Mouse (Mus musculus) neural tube, embryonic 15.5 days (tissue): ENCODE results near the gene Gm10563. TPM values are rescaled to one million over a fixed set of nuclear protein-coding genes. Genes with fewer than 3 reads are reported as not detected.

ENCODE experiments used
- ATAC-seq: fragments of 200-750 bp; cut with Nextera tagmentation; 2 replicates; pipeline ENCODE4 v1.8.0; 2017; ENCODE audit warnings: mild to moderate bottlenecking, moderate TSS enrichment, moderate library complexity; ENCODE audit not compliant: low FRiP score
- H3K27ac ChIP-seq: fragments of 300-500 bp; sonication (generic); replicated peaks from 2 replicates; pipeline ENCODE4 v1.5.1; 2015; ENCODE audit warnings: mild to moderate bottlenecking, inconsistent platforms
- H3K27me3 ChIP-seq: fragments of 300-500 bp; sonication (generic); replicated peaks from 2 replicates; pipeline ENCODE4 v1.6.1; 2015; ENCODE audit warnings: inconsistent platforms
- H3K36me3 ChIP-seq: fragments of 300-500 bp; sonication (generic); 2 replicates; pipeline ENCODE4 v1.6.1; 2015; ENCODE audit warnings: inconsistent platforms
- H3K4me1 ChIP-seq: fragments of 300-500 bp; sonication (generic); 2 replicates; pipeline ENCODE4 v1.6.1; 2015; ENCODE audit warnings: inconsistent platforms
- H3K4me2 ChIP-seq: fragments of 300-500 bp; sonication (generic); 2 replicates; pipeline ENCODE4 v1.6.1; 2015; ENCODE audit warnings: inconsistent platforms, mild to moderate bottlenecking, moderate library complexity
- H3K4me3 ChIP-seq: fragments of 300-500 bp; sonication (generic); replicated peaks from 2 replicates; pipeline ENCODE4 v1.5.1; 2015; ENCODE audit warnings: mild to moderate bottlenecking, inconsistent platforms
- H3K9ac ChIP-seq: fragments of 300-500 bp; sonication (generic); replicated peaks from 2 replicates; pipeline ENCODE4 v1.6.1; 2015; ENCODE audit warnings: mild to moderate bottlenecking, inconsistent platforms
- H3K9me3 ChIP-seq: fragments of 300-500 bp; sonication (generic); replicated peaks from 2 replicates; pipeline ENCODE4 v1.6.1; 2016; ENCODE audit warnings: inconsistent platforms
- WGBS: fragments of 180-500 bp; shearing (Covaris S2); methylation state at CpG from one replicate; pipeline ENCODE4 v1.1.7; 2015; ENCODE audit warnings: mixed read lengths; 5-methylcytosine and 5-hydroxymethylcytosine counted together
- polyA plus RNA-seq: library from polyadenylated mRNA; unstranded; fragments of >200 nt; fragmentation: Nextera tagmentation; extraction: Ambion mirVana; gene quantifications from 2 replicates; pipeline ENCODE4 v1.2.1, GENCODE M21; 2015

Gene Gm10563
- polyA plus RNA-seq, 1 experiment from 2014 or later: not detected

DNA sequence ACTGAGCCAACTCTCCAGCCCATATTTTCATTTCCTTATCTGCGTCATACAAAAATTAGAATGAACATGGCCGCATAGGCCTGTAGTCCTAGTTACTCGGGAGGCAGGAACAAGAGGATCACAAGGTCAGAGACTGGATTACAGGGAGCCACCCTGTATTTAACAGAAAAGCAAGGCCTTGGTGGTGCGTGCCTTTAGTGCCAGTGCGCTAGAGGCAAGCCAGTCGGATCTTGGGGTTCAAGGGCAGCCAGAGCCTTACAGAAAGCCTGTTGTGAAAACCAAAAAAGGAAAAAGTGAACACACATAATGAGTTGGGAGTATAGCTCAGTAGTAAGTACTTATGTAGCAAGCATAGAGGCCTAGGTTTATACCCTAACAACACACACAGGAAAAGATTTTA, 75.4 kb downstream of the Gm10563 start:
- no peaks in the 10 kb centered on the region for H3K9me3 ChIP-seq
- WGBS: 94% methylated on average over 6 of the region's 6 CpGs
- no peaks in the 10 kb centered on the region for H3K27me3 ChIP-seq
- peaks cover 19% of the 10 kb centered on the region for H3K4me1 ChIP-seq
- no peak for ATAC-seq
- H3K4me2 ChIP-seq: no peak overlapping the region
- H3K4me3 ChIP-seq: no peak overlapping the region
- no peak overlapping the region for H3K27ac ChIP-seq
- H3K9ac ChIP-seq: no peak overlapping the region
- no peaks in the 10 kb centered on the region for H3K36me3 ChIP-seq

- peaks cover 25% of the 10 kb centered on the region for H3K4me1 ChIP-seq
- H3K9me3 ChIP-seq: no peaks in the 10 kb centered on the region
- no peak overlapping the region for H3K4me2 ChIP-seq
- no peaks in the 10 kb centered on the region for H3K36me3 ChIP-seq
- ATAC-seq: no peak
- 90% methylated on average over 7 of the region's 7 CpGs for WGBS
- no peak overlapping the region for H3K4me3 ChIP-seq
- no peaks in the 10 kb centered on the region for H3K27me3 ChIP-seq
- no peak overlapping the region for H3K9ac ChIP-seq
- no peak overlapping the region for H3K27ac ChIP-seq
Measured at GRCm38 (mm10) chr4:155568632-155569370, 76.4 kb downstream of the Gm10563 start.

DNA sequence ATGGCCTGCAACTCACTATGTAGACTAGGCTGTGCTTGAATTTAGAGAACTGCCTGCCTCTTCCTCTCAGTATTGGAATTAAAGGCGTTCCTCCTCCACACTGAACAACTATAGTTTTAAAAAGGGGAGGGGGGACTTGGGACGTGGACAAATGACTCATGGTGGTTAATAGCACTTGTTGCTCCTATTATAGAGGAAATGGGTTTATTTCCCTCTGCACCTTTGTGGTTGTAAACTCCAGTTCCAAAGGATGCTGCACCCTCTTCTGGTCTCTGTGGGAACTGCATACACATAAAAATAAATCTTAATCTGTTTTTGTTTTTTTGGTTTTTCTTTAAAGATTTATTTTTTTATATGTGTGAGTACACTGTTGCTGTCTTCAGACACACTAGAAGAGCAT, 77.0 kb downstream of the Gm10563 start:
- no peak for ATAC-seq
- Histone ChIP-seq H3K27ac (no peak overlapping the region), H3K4me3 (no peak overlapping the region), H3K36me3 (no peaks in the 10 kb centered on the region), H3K4me1 (peaks cover 25% of the 10 kb centered on the region), H3K27me3 (no peaks in the 10 kb centered on the region), H3K9ac (no peak overlapping the region), H3K4me2 (no peak overlapping the region), H3K9me3 (no peaks in the 10 kb centered on the region)
- 19% methylated on average over 2 of the region's 2 CpGs for WGBS

GRCm38 (mm10) chr4:155566555-155566954, 78.7 kb downstream of the Gm10563 start:
- Histone ChIP-seq H3K9me3 (no peaks in the 10 kb centered on the region), H3K9ac (no peak overlapping the region)
- no peak for ATAC-seq

More at GRCm38 (mm10) chr4:155566555-155566954, 78.7 kb downstream of the Gm10563 start:
- no peaks in the 10 kb centered on the region for H3K27me3 ChIP-seq
- H3K36me3 ChIP-seq: no peaks in the 10 kb centered on the region
- peaks cover 38% of the 10 kb centered on the region for H3K4me1 ChIP-seq
- no peak overlapping the region for H3K4me3 ChIP-seq
- H3K27ac ChIP-seq: no peak overlapping the region
- no peak overlapping the region for H3K4me2 ChIP-seq
- 83% methylated on average over 8 of the region's 8 CpGs for WGBS

Other genes with a start within 250 kb of the Gm10563 start
- gene Gabrd, start 247.3 kb downstream of the Gm10563 start, polyA plus RNA-seq: 0.18 and 0.26 TPM in 2 replicates
- 4.4 TPM in 2 replicates for gene Cfap74, start 236.2 kb downstream of the Gm10563 start, polyA plus RNA-seq
- 0.27 and 0.28 TPM in 2 replicates for gene Tmem52, start 176.3 kb downstream of the Gm10563 start, polyA plus RNA-seq
- 910 and 1,003 TPM in 2 replicates for gene Gnb1, start 154.0 kb downstream of the Gm10563 start, polyA plus RNA-seq
- gene Nadk, start 83.0 kb downstream of the Gm10563 start, polyA plus RNA-seq: 75.0 and 81.5 TPM in 2 replicates
- gene Slc35e2, start 44.0 kb downstream of the Gm10563 start, polyA plus RNA-seq: 14.1 and 14.4 TPM in 2 replicates
- 52.7 and 53.4 TPM in 2 replicates for gene Cdk11b, start 20.6 kb downstream of the Gm10563 start, polyA plus RNA-seq
- 6.5 and 10.5 TPM in 2 replicates for gene Mmp23, start 8.0 kb upstream of the Gm10563 start, polyA plus RNA-seq
- gene Mib2, start 23.8 kb upstream of the Gm10563 start, polyA plus RNA-seq: 48.6 and 54.7 TPM in 2 replicates
- 18.9 and 25.0 TPM in 2 replicates for gene Fndc10, start 48.9 kb upstream of the Gm10563 start, polyA plus RNA-seq
- 165 and 171 TPM in 2 replicates for gene Ssu72, start 59.4 kb upstream of the Gm10563 start, polyA plus RNA-seq
- gene Tmem240, start 89.4 kb upstream of the Gm10563 start, polyA plus RNA-seq: 23.7 and 28.3 TPM in 2 replicates
- gene Atad3a, start 115.7 kb upstream of the Gm10563 start, polyA plus RNA-seq: 90.0 and 96.6 TPM in 2 replicates
- 30.0 and 31.9 TPM in 2 replicates for gene Vwa1, start 129.3 kb upstream of the Gm10563 start, polyA plus RNA-seq
- 0.78 and 1.2 TPM in 2 replicates for gene Tmem88b, start 140.5 kb upstream of the Gm10563 start, polyA plus RNA-seq
- gene Ankrd65, start 145.0 kb upstream of the Gm10563 start, polyA plus RNA-seq: 0.27 TPM in 1 of 2 replicates, not detected in the other
- 259 and 285 TPM in 2 replicates for gene Mrpl20, start 157.5 kb upstream of the Gm10563 start, polyA plus RNA-seq
- 137 and 139 TPM in 2 replicates for gene Ccnl2, start 167.1 kb upstream of the Gm10563 start, polyA plus RNA-seq
- 147 and 152 TPM in 2 replicates for gene Aurkaip1, start 185.9 kb upstream of the Gm10563 start, polyA plus RNA-seq
- gene Mxra8, start 194.3 kb upstream of the Gm10563 start, polyA plus RNA-seq: 28.3 and 35.4 TPM in 2 replicates
- gene Dvl1, start 202.0 kb upstream of the Gm10563 start, polyA plus RNA-seq: 11.5 and 28.6 TPM in 2 replicates
- 0.36 and 0.46 TPM in 2 replicates for gene Tas1r3, start 218.0 kb upstream of the Gm10563 start, polyA plus RNA-seq
- gene Cptp, start 224.0 kb upstream of the Gm10563 start, polyA plus RNA-seq: 28.0 and 29.0 TPM in 2 replicates
- gene Ints11, start 224.1 kb upstream of the Gm10563 start, polyA plus RNA-seq: 66.9 and 73.4 TPM in 2 replicates
- 58.5 and 62.7 TPM in 2 replicates for gene Pusl1, start 246.4 kb upstream of the Gm10563 start, polyA plus RNA-seq
- gene Acap3, start 246.4 kb upstream of the Gm10563 start, polyA plus RNA-seq: 57.7 and 70.3 TPM in 2 replicates